Mouse (Mus musculus) spleen, adult 18-20 months (tissue): ENCODE results near the gene Emcn.

ENCODE experiments used
- DNase-seq, 2 experiments: peaks; one replicate each; pipeline ENCODE4 v3.0.0; 2022; ENCODE audit warnings: mixed read lengths in 2 of 2

Emcn gene

DNA sequence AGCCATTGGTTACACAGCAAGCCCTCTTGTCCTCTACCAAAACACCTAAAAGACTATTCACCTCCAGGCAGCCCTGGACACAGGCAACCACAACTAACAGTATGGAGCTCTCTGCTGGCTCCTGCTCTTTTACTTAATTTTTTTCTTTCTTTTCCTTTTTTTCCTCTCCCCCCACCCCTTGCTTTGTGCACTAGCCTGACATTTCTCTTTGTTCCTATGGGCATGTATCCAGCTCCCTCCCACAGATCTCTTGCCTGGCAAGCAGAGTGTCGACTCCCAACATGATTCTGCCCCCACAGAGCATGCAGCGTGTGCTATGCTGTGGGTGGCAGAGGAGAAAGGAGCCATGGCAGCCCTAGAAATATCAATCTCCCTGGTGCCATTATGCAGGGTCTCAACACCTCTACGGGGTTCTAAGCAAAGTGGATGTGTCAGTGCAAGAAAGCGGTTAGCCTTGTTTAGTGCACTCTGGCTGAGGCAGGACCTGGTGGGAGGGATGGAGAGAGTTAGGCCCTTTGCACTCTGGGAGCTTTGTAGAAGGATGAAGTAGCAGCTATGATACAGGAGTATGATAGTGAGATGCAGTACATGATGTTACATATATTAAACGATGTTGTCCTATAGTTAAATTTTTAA, 74.7 kb downstream of the Emcn start:
- DNase-seq = no peak

GRCm38 (mm10) chr3:137418636-137419035, 77.8 kb downstream of the Emcn start:
- no peak for DNase-seq

- no peak for DNase-seq
Observed at GRCm38 (mm10) chr3:137429516-137429915, 88.6 kb downstream of the Emcn start.

- DNase-seq = no peak
Observed at GRCm38 (mm10) chr3:137464902-137465629, 124.2 kb downstream of the Emcn start.

DNA sequence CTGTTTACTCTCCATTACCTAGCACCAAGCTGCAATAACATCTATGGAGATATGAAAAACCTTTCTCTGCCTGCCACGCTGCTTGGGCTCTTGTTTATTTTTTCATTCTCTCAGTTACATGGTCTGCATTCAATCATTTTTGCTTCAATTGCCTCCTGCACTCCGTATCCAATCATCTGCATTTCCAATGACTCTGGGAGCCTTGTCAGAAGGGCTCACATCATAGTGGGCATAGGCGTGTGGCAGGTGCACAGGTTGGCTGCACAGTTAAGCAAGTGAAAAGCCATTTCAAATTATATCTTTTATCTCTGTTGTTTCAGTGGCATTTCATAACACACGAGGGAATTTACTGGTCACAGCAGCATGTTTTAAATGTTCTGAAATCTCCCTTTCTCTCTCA, 125.1 kb downstream of the Emcn start:
- DNase-seq = no peak

GRCm38 (mm10) chr3:137466766-137467165, 125.9 kb downstream of the Emcn start:
- DNase-seq = no peak

- no peak for DNase-seq
Observed at GRCm38 (mm10) chr3:137467386-137467785, 126.5 kb downstream of the Emcn start.

DNA sequence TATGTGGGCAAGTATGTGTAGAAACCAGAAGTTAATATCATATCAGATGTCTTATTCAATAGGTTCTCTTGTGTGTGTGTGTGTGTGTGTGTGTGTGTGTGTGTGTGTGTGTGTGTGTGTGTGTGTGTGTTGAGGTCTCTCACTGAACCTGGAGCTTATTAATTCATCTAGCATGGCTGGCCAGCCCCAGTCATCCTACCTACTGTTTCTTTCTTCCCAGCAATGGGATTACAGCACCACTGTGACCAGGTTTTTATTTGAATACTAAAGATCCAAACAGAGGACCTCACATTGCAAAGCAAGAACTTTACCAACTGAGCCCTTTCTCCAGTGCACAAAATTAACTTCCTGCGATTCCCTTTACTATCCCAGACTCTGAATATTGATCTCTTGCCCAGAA, 131.3 kb downstream of the Emcn start:
- DNase-seq = no peak

DNA sequence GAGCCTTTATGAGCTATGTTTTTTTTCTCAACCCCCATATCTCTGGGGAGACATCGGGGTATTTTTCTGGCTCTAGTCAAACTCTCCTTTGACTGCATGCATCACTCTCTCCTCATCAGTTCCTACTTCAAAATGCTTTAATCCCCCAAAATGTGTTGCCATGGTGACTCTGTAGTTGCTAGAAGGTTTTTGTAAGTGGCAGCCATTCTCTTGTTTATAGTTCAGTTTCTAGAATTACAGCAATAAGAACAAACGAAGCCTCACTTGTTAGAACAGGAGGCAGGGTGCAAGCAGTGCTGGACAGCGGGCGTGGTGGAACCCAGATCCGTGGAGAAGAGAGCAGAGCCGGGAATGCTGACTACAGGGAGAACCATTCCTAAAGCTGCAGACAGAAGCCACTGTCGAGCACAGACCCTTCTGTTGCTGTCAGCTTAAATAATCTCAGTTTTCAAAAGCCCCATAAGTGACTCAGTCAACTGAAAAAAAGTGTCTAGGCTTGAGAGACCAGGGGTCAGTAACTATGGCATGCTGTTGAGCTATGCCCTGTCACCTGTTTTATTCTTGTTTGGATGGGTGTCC, 139.0 kb downstream of the Emcn start:
- no peak for DNase-seq

DNA sequence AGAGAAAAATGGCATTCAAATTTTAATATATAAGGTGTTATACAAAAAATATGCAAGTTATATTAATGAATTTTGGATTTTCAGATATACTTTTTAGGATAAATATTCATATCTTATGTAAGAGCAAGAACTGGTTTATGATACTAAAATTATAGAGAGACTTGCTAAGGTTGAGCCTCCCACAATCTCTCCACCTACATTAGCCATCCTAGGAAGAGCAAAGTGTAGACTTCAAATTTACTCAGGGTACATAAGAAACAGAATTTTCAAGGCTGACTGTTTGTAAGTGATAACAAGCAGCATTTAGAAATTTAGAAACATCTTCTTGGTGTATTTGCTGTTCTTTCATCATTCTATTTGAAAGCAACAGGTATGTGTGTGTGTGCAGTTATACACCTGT, 140.3 kb downstream of the Emcn start:
- DNase-seq = no peak
